Mouse (Mus musculus) testis, adult 2 months (tissue): ENCODE measurements around the gene Lrch1.

Experiments
- CTCF ChIP-seq: fragments of 200-500 bp; IDR thresholded peaks from 2 replicates; pipeline ENCODE4 v1.5.1; 2012; ENCODE audit warnings: low read depth, mild to moderate bottlenecking, inconsistent platforms, low read length, moderate library complexity; ENCODE audit not compliant: control insufficient read depth, insufficient read depth, insufficient replicate concordance
- POLR2A ChIP-seq: fragments of 200-500 bp; IDR thresholded peaks from 2 replicates; pipeline ENCODE4 v1.6.1; 2012; ENCODE audit warnings: low read depth, mild to moderate bottlenecking, inconsistent platforms, low read length, moderate library complexity; ENCODE audit not compliant: control insufficient read depth

GRCm38 (mm10) chr14:74840328-74840727 is 107.3 kb downstream of the Lrch1 start:
- TF ChIP-seq CTCF (no peak), POLR2A (no peak)
